Mouse (Mus musculus): ENCODE measurements at regions not wholly inside any gene's neighbourhood (a gene's known extent, or its start where the extent isn't known, plus 50 kb on each side); places are given as distances from the start of the nearest gene placed in this dataset.
A peak's percentile ranks its signal among the peaks of the same experiment; 100 is the strongest.

DNA sequence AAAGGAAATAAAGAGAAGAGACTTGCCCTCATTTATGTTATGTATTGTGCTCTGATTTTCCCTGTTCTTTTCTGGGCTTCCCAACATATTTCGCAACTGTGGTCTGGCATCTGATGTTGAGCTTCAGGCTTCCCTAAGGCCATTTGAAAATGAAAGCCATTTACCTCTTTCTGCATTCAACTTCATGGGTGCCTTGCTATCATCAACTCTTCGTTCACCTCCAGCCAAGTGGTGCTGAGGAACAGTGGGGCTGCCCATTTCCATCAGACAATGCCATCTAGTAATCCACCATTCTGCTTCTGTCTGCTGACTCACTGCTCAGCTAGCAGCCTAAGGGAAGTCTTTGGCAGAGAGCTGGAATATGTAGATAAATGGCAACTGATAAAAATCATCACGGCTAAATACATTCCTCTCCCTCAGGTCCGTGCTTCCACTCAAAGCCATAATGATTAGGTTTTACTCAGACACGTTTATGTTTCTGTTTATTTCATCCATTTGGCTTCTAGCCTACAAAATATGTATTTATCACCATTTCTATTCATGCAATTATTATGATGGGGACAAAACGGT is 394.4 kb upstream of the Syt1 start:
- H3K27ac ChIP-seq (ENCODE audit: insufficient read depth, low read length), result no peak overlapping the region
- TF ChIP-seq CTCF (IDR thresholded peaks at IDR 0.05; ENCODE audit: extremely low read depth, insufficient read depth, low read length) (no peak), POLR2A (IDR thresholded peaks at IDR 0.05; ENCODE audit: extremely low read depth, insufficient read depth, low read length) (no peak)

DNA sequence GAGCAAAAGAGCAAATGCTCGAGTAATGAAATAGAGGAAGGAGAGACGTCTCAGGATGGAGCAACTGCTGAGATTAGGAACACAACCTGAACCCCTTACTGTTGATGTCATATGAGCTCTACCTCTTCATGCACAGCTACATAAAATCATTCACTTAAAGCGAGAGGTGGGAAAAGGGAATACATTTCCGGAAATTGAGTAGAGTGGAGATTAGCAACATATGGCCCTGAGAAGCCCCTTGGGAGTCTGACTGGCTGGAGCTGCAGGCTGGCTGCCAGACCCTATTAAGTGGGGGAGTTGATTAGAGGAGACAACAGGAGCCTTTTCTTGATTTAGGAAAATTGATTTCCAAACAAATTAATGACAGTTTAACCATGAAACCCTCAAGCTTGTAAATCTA is 373.0 kb upstream of the Syt1 start:
- no peaks in the 10 kb centered on the region; the same call in 1 of the 2 replicates for H3K4me1 ChIP-seq (ENCODE audit: control insufficient read depth, insufficient read depth, low read length)
- TF ChIP-seq POLR2A (IDR thresholded peaks at IDR 0.05; ENCODE audit: extremely low read depth, insufficient read depth, low read length) (no peak), CTCF (IDR thresholded peaks at IDR 0.05; ENCODE audit: extremely low read depth, insufficient read depth, low read length) (no peak)
- H3K27ac ChIP-seq (ENCODE audit: insufficient read depth, low read length), result no peak overlapping the region
- no peak overlapping the region for H3K4me3 ChIP-seq (ENCODE audit: insufficient read depth, low read length)

More for the DNA sequence above, 394.4 kb upstream of the Syt1 start:
- H3K4me1 ChIP-seq (ENCODE audit: control insufficient read depth, insufficient read depth, low read length), result no peaks in the 10 kb centered on the region
- no peak overlapping the region for H3K4me3 ChIP-seq (ENCODE audit: insufficient read depth, low read length)

DNA sequence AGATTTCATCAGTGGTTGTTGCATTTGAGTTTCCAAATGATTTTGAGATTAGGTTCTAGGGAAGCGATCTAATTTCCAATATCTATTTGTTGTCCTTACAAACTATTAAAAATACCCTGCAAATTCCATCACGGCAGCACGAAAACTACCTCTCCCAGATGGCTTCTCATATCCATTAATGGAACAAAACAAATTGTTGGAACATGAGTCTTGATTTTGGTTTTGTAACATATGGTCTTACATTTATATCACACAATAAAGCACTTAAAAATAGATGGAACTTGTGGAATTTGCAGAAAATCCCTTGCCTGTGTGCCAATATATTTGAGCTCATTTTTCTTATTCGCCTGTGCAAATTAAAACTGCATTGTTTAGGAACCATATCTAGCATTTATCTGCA is 368.1 kb upstream of the Syt1 start:
- H3K4me1 ChIP-seq (ENCODE audit: control insufficient read depth, insufficient read depth, low read length), result no peaks in the 10 kb centered on the region
- no peak overlapping the region for H3K4me3 ChIP-seq (ENCODE audit: insufficient read depth, low read length)
- TF ChIP-seq POLR2A (IDR thresholded peaks at IDR 0.05; ENCODE audit: extremely low read depth, insufficient read depth, low read length), result no peak
- no peak for TF ChIP-seq CTCF (IDR thresholded peaks at IDR 0.05; ENCODE audit: extremely low read depth, insufficient read depth, low read length)
- no peak overlapping the region for H3K27ac ChIP-seq (ENCODE audit: insufficient read depth, low read length)

DNA sequence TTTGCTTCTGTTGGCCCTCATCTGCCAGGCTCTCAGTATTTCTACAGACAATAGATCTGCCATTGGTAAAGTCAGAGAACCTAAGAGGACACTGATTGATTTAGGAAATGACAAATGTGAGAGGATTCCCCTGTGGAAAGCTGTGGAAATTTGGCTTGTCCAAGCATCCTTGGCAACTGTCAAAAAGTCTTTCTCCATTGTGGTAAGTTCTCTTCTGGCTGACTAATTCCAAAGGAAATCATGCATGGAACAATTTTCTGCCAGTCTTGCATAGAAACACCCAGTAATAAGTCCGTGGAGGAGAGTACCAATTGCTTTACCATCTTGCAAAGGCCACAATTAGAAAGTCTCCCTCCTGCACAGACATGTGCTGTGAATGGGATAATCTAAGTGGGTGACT is 349.4 kb upstream of the Syt1 start:
- TF ChIP-seq CTCF (IDR thresholded peaks at IDR 0.05; ENCODE audit: extremely low read depth, insufficient read depth, low read length) (no peak), POLR2A (IDR thresholded peaks at IDR 0.05; ENCODE audit: extremely low read depth, insufficient read depth, low read length) (no peak)
- no peaks in the 10 kb centered on the region for H3K4me1 ChIP-seq (ENCODE audit: control insufficient read depth, insufficient read depth, low read length)
- H3K27ac ChIP-seq (ENCODE audit: insufficient read depth, low read length), result peak overlapping the region; percentile 46
- no peak overlapping the region for H3K4me3 ChIP-seq (ENCODE audit: insufficient read depth, low read length)

DNA sequence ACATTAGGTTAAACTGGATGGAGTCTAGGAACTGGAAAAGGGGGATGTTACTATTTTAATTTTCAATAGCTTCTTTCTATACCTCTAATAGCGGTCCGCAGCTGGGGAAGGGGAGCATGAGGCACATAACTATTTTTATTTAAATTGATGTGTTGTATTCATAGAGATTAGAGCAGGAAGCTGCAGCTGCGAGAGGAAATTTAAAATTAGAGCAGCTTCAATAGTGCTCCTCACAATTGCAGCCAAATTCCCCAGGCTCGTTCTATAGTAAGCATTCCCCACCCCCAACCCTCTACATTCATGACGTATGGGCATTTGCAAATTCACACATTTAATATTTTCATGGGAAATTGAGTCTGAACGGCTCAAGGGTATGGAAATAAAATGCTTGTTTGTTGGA is 348.0 kb upstream of the Syt1 start:
- H3K27ac ChIP-seq (ENCODE audit: insufficient read depth, low read length), result peak overlapping the region; percentile 23; the same call in 1 of the 2 replicates
- no peak overlapping the region for H3K4me3 ChIP-seq (ENCODE audit: insufficient read depth, low read length)
- no peak for TF ChIP-seq CTCF (IDR thresholded peaks at IDR 0.05; ENCODE audit: extremely low read depth, insufficient read depth, low read length)
- no peak for TF ChIP-seq POLR2A (IDR thresholded peaks at IDR 0.05; ENCODE audit: extremely low read depth, insufficient read depth, low read length)
- no peaks in the 10 kb centered on the region for H3K4me1 ChIP-seq (ENCODE audit: control insufficient read depth, insufficient read depth, low read length)

DNA sequence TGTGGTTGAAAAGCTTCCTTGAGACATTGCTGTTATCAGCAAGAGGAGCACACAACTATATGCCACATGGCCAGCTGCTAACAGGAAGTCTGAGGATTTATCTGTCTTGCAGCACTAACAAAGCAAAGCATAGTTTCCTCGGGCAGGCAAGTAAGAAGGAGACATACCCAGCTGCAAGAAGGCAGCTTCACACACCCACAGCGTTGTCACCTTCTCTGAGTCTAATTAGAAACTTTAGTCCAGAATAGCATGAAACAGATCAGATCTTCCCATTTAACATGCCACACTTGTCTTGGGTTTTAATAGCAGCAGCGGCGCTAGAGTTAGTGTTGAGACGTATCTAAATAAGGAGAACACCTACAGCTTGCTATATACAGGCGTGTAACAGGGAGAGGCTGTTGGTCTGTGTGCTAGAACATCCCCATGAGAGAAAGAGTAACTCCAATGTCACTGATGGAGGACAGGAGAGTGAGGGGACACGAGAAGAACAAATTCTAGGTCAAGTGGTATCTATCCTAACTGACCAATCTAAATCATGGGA is 322.1 kb upstream of the Syt1 start:
- no peaks in the 10 kb centered on the region for H3K4me1 ChIP-seq (ENCODE audit: control insufficient read depth, insufficient read depth, low read length)
- H3K4me3 ChIP-seq (ENCODE audit: insufficient read depth, low read length), result no peak overlapping the region
- TF ChIP-seq CTCF (IDR thresholded peaks at IDR 0.05; ENCODE audit: extremely low read depth, insufficient read depth, low read length) (no peak), POLR2A (IDR thresholded peaks at IDR 0.05; ENCODE audit: extremely low read depth, insufficient read depth, low read length) (no peak)
- no peak overlapping the region for H3K27ac ChIP-seq (ENCODE audit: insufficient read depth, low read length)

DNA sequence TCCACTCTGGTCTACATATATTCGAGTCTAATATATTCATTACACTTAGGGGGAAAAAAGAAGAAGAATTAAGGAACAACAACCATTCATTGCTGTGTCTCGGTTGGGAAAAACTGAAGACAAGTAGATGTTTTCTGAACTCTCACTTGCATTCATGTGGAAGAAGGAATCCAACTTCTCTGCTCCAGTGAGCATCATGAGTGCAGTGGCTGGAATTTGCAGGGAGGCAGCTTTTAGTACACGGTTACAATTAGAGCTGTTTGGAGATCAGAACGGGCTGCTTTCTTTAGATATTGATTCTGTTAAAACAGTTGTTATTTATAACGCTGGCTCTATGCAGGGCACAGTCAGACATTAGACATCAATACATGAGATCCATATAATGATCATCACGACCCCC is 298.5 kb upstream of the Syt1 start:
- no peak overlapping the region for H3K4me3 ChIP-seq (ENCODE audit: insufficient read depth, low read length)
- H3K4me1 ChIP-seq (ENCODE audit: control insufficient read depth, insufficient read depth, low read length), result no peaks in the 10 kb centered on the region
- H3K27ac ChIP-seq (ENCODE audit: insufficient read depth, low read length), result no peak overlapping the region
- TF ChIP-seq POLR2A (IDR thresholded peaks at IDR 0.05; ENCODE audit: extremely low read depth, insufficient read depth, low read length), result no peak
- TF ChIP-seq CTCF (IDR thresholded peaks at IDR 0.05; ENCODE audit: extremely low read depth, insufficient read depth, low read length), result no peak

DNA sequence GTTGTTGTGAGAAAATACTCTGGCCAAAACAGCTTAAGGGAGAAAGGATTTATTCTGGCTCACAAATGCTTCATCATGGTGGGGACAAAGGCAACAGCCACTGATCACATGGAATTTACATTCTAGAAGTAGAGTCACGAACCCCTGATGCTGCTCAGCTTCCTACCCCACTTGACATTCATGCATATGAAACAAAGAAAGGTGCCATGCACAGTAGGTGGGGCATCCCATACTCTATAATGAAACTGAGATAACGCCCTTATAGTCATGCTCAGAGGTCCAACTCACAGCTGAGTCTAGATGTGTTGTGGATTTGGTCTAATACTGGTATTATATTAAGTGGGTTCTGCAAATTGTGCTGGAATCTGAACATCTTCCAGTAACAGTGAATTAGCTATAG is 289.4 kb upstream of the Syt1 start:
- H3K4me3 ChIP-seq (ENCODE audit: insufficient read depth, low read length), result no peak overlapping the region
- no peaks in the 10 kb centered on the region for H3K4me1 ChIP-seq (ENCODE audit: control insufficient read depth, insufficient read depth, low read length)
- TF ChIP-seq CTCF (IDR thresholded peaks at IDR 0.05; ENCODE audit: extremely low read depth, insufficient read depth, low read length) (no peak), POLR2A (IDR thresholded peaks at IDR 0.05; ENCODE audit: extremely low read depth, insufficient read depth, low read length) (no peak)
- H3K27ac ChIP-seq (ENCODE audit: insufficient read depth, low read length), result no peak overlapping the region

DNA sequence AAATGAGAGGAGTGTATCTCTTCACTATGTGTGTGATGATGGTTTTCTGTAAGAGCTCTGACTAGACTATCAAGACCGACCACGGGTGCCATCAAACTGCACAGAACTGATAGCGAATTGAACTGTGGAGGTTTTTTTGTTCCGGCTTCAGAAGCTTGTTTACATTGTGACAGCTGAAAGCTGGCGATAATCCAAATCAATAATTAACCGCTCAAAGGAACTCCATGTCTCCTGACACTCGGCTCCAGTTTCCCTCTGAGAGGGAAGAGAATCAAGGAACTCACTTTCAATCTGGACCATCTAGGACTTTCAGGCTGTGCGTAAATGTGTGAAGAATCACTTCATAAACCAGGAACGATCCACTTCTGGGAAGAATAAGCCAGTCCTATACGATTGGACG is 289.0 kb upstream of the Syt1 start:
- TF ChIP-seq CTCF (IDR thresholded peaks at IDR 0.05; ENCODE audit: extremely low read depth, insufficient read depth, low read length), result no peak
- TF ChIP-seq POLR2A (IDR thresholded peaks at IDR 0.05; ENCODE audit: extremely low read depth, insufficient read depth, low read length), result no peak

DNA sequence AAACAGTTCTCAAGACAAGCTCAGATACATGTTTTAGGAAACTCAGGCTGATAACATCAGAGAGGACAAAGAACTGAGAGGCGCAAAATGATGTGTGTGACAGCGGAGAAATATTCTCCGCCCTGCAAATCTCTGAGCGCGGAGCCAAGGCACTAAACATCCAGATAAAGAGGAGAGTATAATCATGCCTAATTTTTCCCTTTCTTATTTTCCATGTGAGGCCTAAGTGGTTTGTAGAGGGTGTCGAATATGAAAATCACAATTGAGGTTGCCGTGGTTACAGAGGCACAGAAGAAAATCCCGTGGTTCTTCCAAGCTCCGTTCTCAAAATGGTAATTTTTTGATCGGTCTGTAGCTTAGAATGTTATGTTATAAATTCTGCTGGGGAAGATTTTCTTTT is 272.6 kb upstream of the Syt1 start:
- Histone ChIP-seq H3K27ac (ENCODE audit: insufficient read depth, low read length) (no peak overlapping the region), H3K4me1 (ENCODE audit: control insufficient read depth, insufficient read depth, low read length) (no peaks in the 10 kb centered on the region), H3K4me3 (ENCODE audit: insufficient read depth, low read length) (no peak overlapping the region)
- TF ChIP-seq POLR2A (IDR thresholded peaks at IDR 0.05; ENCODE audit: extremely low read depth, insufficient read depth, low read length) (no peak), CTCF (IDR thresholded peaks at IDR 0.05; ENCODE audit: extremely low read depth, insufficient read depth, low read length) (no peak)

More for the DNA sequence above, 289.0 kb upstream of the Syt1 start:
- H3K4me3 ChIP-seq (ENCODE audit: insufficient read depth, low read length), result no peak overlapping the region
- no peaks in the 10 kb centered on the region for H3K4me1 ChIP-seq (ENCODE audit: control insufficient read depth, insufficient read depth, low read length)
- no peak overlapping the region for H3K27ac ChIP-seq (ENCODE audit: insufficient read depth, low read length)
